Mouse (Mus musculus) limb, embryonic 14.5 days (tissue): ENCODE data around the gene Shb. TPM values are rescaled to one million over a fixed set of nuclear protein-coding genes. Genes with fewer than 3 reads are reported as not detected.

ENCODE experiments used
- ATAC-seq: fragments of 200-750 bp; cut with Nextera tagmentation; 2 replicates; pipeline ENCODE4 v1.8.0; 2017; ENCODE audit warnings: low read depth, moderate number of reproducible peaks, moderate TSS enrichment; ENCODE audit not compliant: low FRiP score
- DNase-seq: peaks from one replicate; pipeline ENCODE4 v3.0.0-alpha.2; 2015; ENCODE audit warnings: low spot score
- H3K27ac ChIP-seq: fragments of 300-500 bp; sonication (generic); replicated peaks from 2 replicates; pipeline ENCODE4 v1.5.1; 2014; ENCODE audit warnings: low read depth, mild to moderate bottlenecking, low read length, moderate library complexity, mixed read lengths
- H3K27me3 ChIP-seq: fragments of 300-500 bp; sonication (generic); 2 replicates; pipeline ENCODE4 v1.6.1; 2014; ENCODE audit warnings: low read length, mixed read lengths; ENCODE audit not compliant: control insufficient read depth, insufficient read depth
- H3K36me3 ChIP-seq: fragments of 300-500 bp; sonication (generic); 2 replicates; pipeline ENCODE4 v1.6.1; 2014; ENCODE audit warnings: mild to moderate bottlenecking, low read length, moderate library complexity, mixed read lengths; ENCODE audit not compliant: control insufficient read depth, insufficient read depth
- H3K4me1 ChIP-seq: fragments of 300-500 bp; sonication (generic); 2 replicates; pipeline ENCODE4 v1.6.1; 2014; ENCODE audit warnings: antibody characterized with exemption, low read length, mixed read lengths; ENCODE audit not compliant: control insufficient read depth, insufficient read depth
- H3K4me2 ChIP-seq: fragments of 300-500 bp; sonication (generic); replicated peaks from 2 replicates; pipeline ENCODE4 v1.6.1; 2014; ENCODE audit warnings: low read depth, mild to moderate bottlenecking, low read length, moderate library complexity; ENCODE audit not compliant: severe bottlenecking
- H3K4me3 ChIP-seq: fragments of 300-500 bp; sonication (generic); replicated peaks from 2 replicates; pipeline ENCODE4 v1.5.1; 2014; ENCODE audit warnings: low read length
- H3K9ac ChIP-seq: fragments of 300-500 bp; sonication (generic); 2 replicates; pipeline ENCODE4 v1.6.1; 2014; ENCODE audit warnings: mild to moderate bottlenecking, low read depth, low read length, moderate library complexity; ENCODE audit not compliant: severe bottlenecking
- H3K9me3 ChIP-seq: fragments of 300-500 bp; sonication (generic); 2 replicates; pipeline ENCODE4 v1.6.1; 2016; ENCODE audit warnings: low read length; ENCODE audit not compliant: control insufficient read depth
- POLR2A ChIP-seq: fragments of 200-500 bp; IDR thresholded peaks from 2 replicates; pipeline ENCODE4 v1.8.0; 2012; ENCODE audit warnings: inconsistent platforms, mild to moderate bottlenecking, moderate library complexity, borderline replicate concordance; ENCODE audit not compliant: insufficient read depth, insufficient read length; ENCODE audit errors: extremely low read depth
- WGBS: fragments of 180-500 bp; shearing (Covaris S2); extraction: QIAGEN DNeasy Blood & Tissue Kit; methylation state at CpG from one replicate; pipeline ENCODE4 v1.1.7; 2014; 5-methylcytosine and 5-hydroxymethylcytosine counted together
- polyA plus RNA-seq, 2 experiments: library from polyadenylated mRNA; depleted of rRNA in 1 of 2; stranded (reverse) in 1 of 2; unstranded in 1 of 2; fragments of >200 nt; fragmentation: Nextera tagmentation in 1 of 2; extraction: Ambion mirVana in 1 of 2; gene quantifications; 2 replicates each; pipeline versions ENCODE4 v1.2.1 to v1.2.3; 2012 to 2014

The Shb gene
- polyA plus RNA-seq, 2 experiments, result 10.6 to 19.0 TPM

GRCm38 (mm10) chr4:45436383-45436913 lies 95.8 kb downstream of the Shb start:
- Histone ChIP-seq H3K36me3 (no peaks in the 10 kb centered on the region; the same call in 1 of the 2 replicates), H3K27me3 (no peaks in the 10 kb centered on the region), H3K4me2 (no peak overlapping the region), H3K4me3 (no peak overlapping the region), H3K4me1 (peaks cover 56% of the 10 kb centered on the region), H3K9me3 (no peaks in the 10 kb centered on the region), H3K9ac (no peak overlapping the region), H3K27ac (no peak overlapping the region)
- DNase-seq, result peak; percentile 31
- 36% methylated on average over 7 of the region's 7 CpGs for WGBS
- ATAC-seq, result peak; percentile 24; the same call in 1 of the 2 replicates
- TF ChIP-seq POLR2A, result no peak

GRCm38 (mm10) chr4:45435899-45436298 lies 96.4 kb downstream of the Shb start:
- WGBS, result 53% methylated on average over 2 of the region's 2 CpGs
- no peak for ATAC-seq
- Histone ChIP-seq H3K9ac (no peak overlapping the region), H3K4me2 (no peak overlapping the region), H3K27ac (0 out of 2 replicates have a peak overlapping the region, but pooled peaks have one; percentile 26), H3K36me3 (no peaks in the 10 kb centered on the region; the same call in 1 of the 2 replicates), H3K4me3 (no peak overlapping the region), H3K4me1 (peaks cover 56% of the 10 kb centered on the region), H3K27me3 (no peaks in the 10 kb centered on the region), H3K9me3 (no peaks in the 10 kb centered on the region)
- no peak for TF ChIP-seq POLR2A
- DNase-seq, result no peak

GRCm38 (mm10) chr4:45434681-45435080 lies 97.6 kb downstream of the Shb start:
- DNase-seq (no peak), ATAC-seq (no peak)
- H3K4me2 ChIP-seq, result no peak overlapping the region
- no peaks in the 10 kb centered on the region; the same call in 1 of the 2 replicates for H3K36me3 ChIP-seq
- H3K4me1 ChIP-seq, result peaks cover 54% of the 10 kb centered on the region
- no peak overlapping the region for H3K4me3 ChIP-seq
- 59% methylated on average over 4 of the region's 4 CpGs for WGBS
- H3K27me3 ChIP-seq, result no peaks in the 10 kb centered on the region
- no peak overlapping the region for H3K9ac ChIP-seq
- H3K27ac ChIP-seq, result no peak overlapping the region
- no peaks in the 10 kb centered on the region for H3K9me3 ChIP-seq
- no peak for TF ChIP-seq POLR2A

GRCm38 (mm10) chr4:45434071-45434470 lies 98.2 kb downstream of the Shb start:
- no peak overlapping the region for H3K9ac ChIP-seq
- H3K4me3 ChIP-seq, result no peak overlapping the region
- H3K4me1 ChIP-seq, result peaks cover 48% of the 10 kb centered on the region
- H3K36me3 ChIP-seq, result no peaks in the 10 kb centered on the region; the same call in 1 of the 2 replicates
- ATAC-seq (no peak), DNase-seq (no peak)
- no peak overlapping the region for H3K27ac ChIP-seq
- whole genome bisulfite sequencing, result 56% methylated on average over 12 of the region's 12 CpGs
- H3K4me2 ChIP-seq, result no peak overlapping the region
- no peaks in the 10 kb centered on the region for H3K27me3 ChIP-seq
- no peaks in the 10 kb centered on the region for H3K9me3 ChIP-seq
- no peak for TF ChIP-seq POLR2A

GRCm38 (mm10) chr4:45431806-45432205 lies 100.5 kb downstream of the Shb start:
- no peak overlapping the region for H3K27ac ChIP-seq
- no peak overlapping the region for H3K4me2 ChIP-seq
- no peak overlapping the region for H3K4me3 ChIP-seq
- no peaks in the 10 kb centered on the region for H3K27me3 ChIP-seq
- ATAC-seq (no peak), DNase-seq (no peak)
- H3K9ac ChIP-seq, result no peak overlapping the region
- WGBS, result 61% methylated on average over 3 of the region's 3 CpGs
- no peaks in the 10 kb centered on the region; the same call in 1 of the 2 replicates for H3K36me3 ChIP-seq
- no peak for TF ChIP-seq POLR2A
- H3K9me3 ChIP-seq, result no peaks in the 10 kb centered on the region
- H3K4me1 ChIP-seq, result peaks cover 41% of the 10 kb centered on the region
